Mouse (Mus musculus): ENCODE data around the gene Cavin4.
"Not testable (repeated sequence)": the region's sequence is repeated elsewhere in the genome, so short reads cannot be mapped to it uniquely, and the experiment has no call there.

Cavin4 gene

GRCm38 (mm10) chr4:48672915-48673314 lies 9.6 kb downstream of the Cavin4 start:
- no peak for DNase-seq (ENCODE audit: low read depth, low spot score)

- DNase-seq (ENCODE audit: low read depth, low spot score), result no peak
Measured at GRCm38 (mm10) chr4:48674412-48674811, 11.1 kb downstream of the Cavin4 start.

- no peak for DNase-seq (ENCODE audit: low read depth, low spot score)
Measured at GRCm38 (mm10) chr4:48676570-48677185, 13.4 kb downstream of the Cavin4 start.

- DNase-seq (ENCODE audit: low read depth, low spot score), result no peak
Measured at GRCm38 (mm10) chr4:48677276-48677675, 14.0 kb downstream of the Cavin4 start.

GRCm38 (mm10) chr4:48677812-48678211 lies 14.5 kb downstream of the Cavin4 start:
- DNase-seq (ENCODE audit: low read depth, low spot score), result no peak

GRCm38 (mm10) chr4:48678793-48679192 lies 15.5 kb downstream of the Cavin4 start:
- no peak for DNase-seq (ENCODE audit: low read depth, low spot score)

- not testable (repeated sequence) for DNase-seq (ENCODE audit: low read depth, low spot score)
Measured at GRCm38 (mm10) chr4:48679728-48680127, 16.4 kb downstream of the Cavin4 start.

- DNase-seq (ENCODE audit: low read depth, low spot score), result no peak
Measured at GRCm38 (mm10) chr4:48680214-48680613, 16.9 kb downstream of the Cavin4 start.

- peak; percentile 68 for DNase-seq (ENCODE audit: low read depth, low spot score)
Measured at GRCm38 (mm10) chr4:48680648-48681343, 17.5 kb downstream of the Cavin4 start.

- no peak for DNase-seq (ENCODE audit: low read depth, low spot score)
Measured at GRCm38 (mm10) chr4:48683126-48683525, 19.8 kb downstream of the Cavin4 start.

- DNase-seq (ENCODE audit: low read depth, low spot score), result not testable (repeated sequence)
Measured at GRCm38 (mm10) chr4:48683633-48684209, 20.4 kb downstream of the Cavin4 start.

- DNase-seq (ENCODE audit: low read depth, low spot score), result no peak
Measured at GRCm38 (mm10) chr4:48684593-48685187, 21.4 kb downstream of the Cavin4 start.

GRCm38 (mm10) chr4:48688148-48688547 lies 24.8 kb downstream of the Cavin4 start:
- DNase-seq (ENCODE audit: low read depth, low spot score), result no peak

GRCm38 (mm10) chr4:48690640-48691039 lies 27.3 kb downstream of the Cavin4 start:
- peak; percentile 37 for DNase-seq (ENCODE audit: low read depth, low spot score)

- DNase-seq (ENCODE audit: low read depth, low spot score), result peak; percentile 54
Measured at GRCm38 (mm10) chr4:48691793-48692437, 28.6 kb downstream of the Cavin4 start.

- DNase-seq (ENCODE audit: low read depth, low spot score), result no peak
Measured at GRCm38 (mm10) chr4:48692736-48693292, 29.5 kb downstream of the Cavin4 start.

GRCm38 (mm10) chr4:48696706-48697105 lies 33.4 kb downstream of the Cavin4 start:
- DNase-seq (ENCODE audit: low read depth, low spot score), result no peak

- no peak for DNase-seq (ENCODE audit: low read depth, low spot score)
Measured at GRCm38 (mm10) chr4:48697302-48697701, 34.0 kb downstream of the Cavin4 start.

GRCm38 (mm10) chr4:48715865-48716650 lies 52.7 kb downstream of the Cavin4 start:
- DNase-seq (ENCODE audit: low read depth, low spot score), result no peak

- no peak for DNase-seq (ENCODE audit: low read depth, low spot score)
Measured at GRCm38 (mm10) chr4:48716817-48717216, 53.5 kb downstream of the Cavin4 start.
